Mouse (Mus musculus): ENCODE measurements around the gene Agpat1. TPM values are rescaled to one million over a fixed set of nuclear protein-coding genes. Genes with fewer than 3 reads are reported as not detected.

The Agpat1 gene
- 21.9 and 22.8 TPM in 2 replicates for total RNA-seq (2017)

- peak; percentile 73 to 77 for ATAC-seq (replicated peaks in 1 of 2; ENCODE audit: insufficient read depth in 1 of 2, low FRiP score in 2 of 2, low TSS enrichment in 1 of 2, low read depth in 1 of 2, poor library complexity in 2 of 2, severe bottlenecking in 2 of 2)
These were observed at the start of gene Agpat1 for GRCm38 (mm10) chr17:34604061-34604508. TSS of gene Agpat1 (plus strand) at chr17:34604262.

GRCm38 (mm10) chr17:34555483-34555882, 48.6 kb upstream of the Agpat1 start:
- ATAC-seq (replicated peaks in 1 of 2; ENCODE audit: insufficient read depth in 1 of 2, low FRiP score in 2 of 2, low TSS enrichment in 1 of 2, low read depth in 1 of 2, poor library complexity in 2 of 2, severe bottlenecking in 2 of 2), result peak; percentile 51 to 79; a peak in 3 of 4 replicates

- no peak for ATAC-seq (replicated peaks in 1 of 2; ENCODE audit: insufficient read depth in 1 of 2, low FRiP score in 2 of 2, low TSS enrichment in 1 of 2, low read depth in 1 of 2, poor library complexity in 2 of 2, severe bottlenecking in 2 of 2)
These were observed 47.7 kb upstream of the Agpat1 start for GRCm38 (mm10) chr17:34556406-34556805.

GRCm38 (mm10) chr17:34557411-34557810, 46.7 kb upstream of the Agpat1 start:
- no peak for ATAC-seq (replicated peaks in 1 of 2; ENCODE audit: insufficient read depth in 1 of 2, low FRiP score in 2 of 2, low TSS enrichment in 1 of 2, low read depth in 1 of 2, poor library complexity in 2 of 2, severe bottlenecking in 2 of 2)

- no peak for ATAC-seq (replicated peaks in 1 of 2; ENCODE audit: insufficient read depth in 1 of 2, low FRiP score in 2 of 2, low TSS enrichment in 1 of 2, low read depth in 1 of 2, poor library complexity in 2 of 2, severe bottlenecking in 2 of 2)
These were observed 44.9 kb upstream of the Agpat1 start for GRCm38 (mm10) chr17:34559116-34559515.

- ATAC-seq (replicated peaks in 1 of 2; ENCODE audit: insufficient read depth in 1 of 2, low FRiP score in 2 of 2, low TSS enrichment in 1 of 2, low read depth in 1 of 2, poor library complexity in 2 of 2, severe bottlenecking in 2 of 2), result no peak; a peak in 1 of 4 replicates
These were observed 44.2 kb upstream of the Agpat1 start for GRCm38 (mm10) chr17:34559895-34560294.

GRCm38 (mm10) chr17:34560438-34560837, 43.6 kb upstream of the Agpat1 start:
- ATAC-seq (replicated peaks in 1 of 2; ENCODE audit: insufficient read depth in 1 of 2, low FRiP score in 2 of 2, low TSS enrichment in 1 of 2, low read depth in 1 of 2, poor library complexity in 2 of 2, severe bottlenecking in 2 of 2), result no peak

GRCm38 (mm10) chr17:34561200-34561599, 42.9 kb upstream of the Agpat1 start:
- peak; percentile 80 to 81 for ATAC-seq (replicated peaks in 1 of 2; ENCODE audit: insufficient read depth in 1 of 2, low FRiP score in 2 of 2, low TSS enrichment in 1 of 2, low read depth in 1 of 2, poor library complexity in 2 of 2, severe bottlenecking in 2 of 2)

GRCm38 (mm10) chr17:34562595-34562994, 41.5 kb upstream of the Agpat1 start:
- ATAC-seq (replicated peaks in 1 of 2; ENCODE audit: insufficient read depth in 1 of 2, low FRiP score in 2 of 2, low TSS enrichment in 1 of 2, low read depth in 1 of 2, poor library complexity in 2 of 2, severe bottlenecking in 2 of 2), result no peak

GRCm38 (mm10) chr17:34563354-34563753, 40.7 kb upstream of the Agpat1 start:
- ATAC-seq (replicated peaks in 1 of 2; ENCODE audit: insufficient read depth in 1 of 2, low FRiP score in 2 of 2, low TSS enrichment in 1 of 2, low read depth in 1 of 2, poor library complexity in 2 of 2, severe bottlenecking in 2 of 2), result no peak

GRCm38 (mm10) chr17:34564003-34564421, 40.0 kb upstream of the Agpat1 start, which contains the start of gene Notch4:
TSS of gene Notch4 (plus strand) at chr17:34564268.
- no peak for ATAC-seq (replicated peaks in 1 of 2; ENCODE audit: insufficient read depth in 1 of 2, low FRiP score in 2 of 2, low TSS enrichment in 1 of 2, low read depth in 1 of 2, poor library complexity in 2 of 2, severe bottlenecking in 2 of 2)

GRCm38 (mm10) chr17:34564796-34565195, 39.3 kb upstream of the Agpat1 start:
- ATAC-seq (replicated peaks in 1 of 2; ENCODE audit: insufficient read depth in 1 of 2, low FRiP score in 2 of 2, low TSS enrichment in 1 of 2, low read depth in 1 of 2, poor library complexity in 2 of 2, severe bottlenecking in 2 of 2), result no peak

GRCm38 (mm10) chr17:34567311-34567710, 36.8 kb upstream of the Agpat1 start:
- ATAC-seq (replicated peaks in 1 of 2; ENCODE audit: insufficient read depth in 1 of 2, low FRiP score in 2 of 2, low TSS enrichment in 1 of 2, low read depth in 1 of 2, poor library complexity in 2 of 2, severe bottlenecking in 2 of 2), result no peak

GRCm38 (mm10) chr17:34568421-34568820, 35.6 kb upstream of the Agpat1 start:
- ATAC-seq (replicated peaks in 1 of 2; ENCODE audit: insufficient read depth in 1 of 2, low FRiP score in 2 of 2, low TSS enrichment in 1 of 2, low read depth in 1 of 2, poor library complexity in 2 of 2, severe bottlenecking in 2 of 2), result no peak

GRCm38 (mm10) chr17:34569919-34570318, 34.1 kb upstream of the Agpat1 start:
- no peak for ATAC-seq (replicated peaks in 1 of 2; ENCODE audit: insufficient read depth in 1 of 2, low FRiP score in 2 of 2, low TSS enrichment in 1 of 2, low read depth in 1 of 2, poor library complexity in 2 of 2, severe bottlenecking in 2 of 2)

GRCm38 (mm10) chr17:34571875-34572274, 32.2 kb upstream of the Agpat1 start:
- ATAC-seq (replicated peaks in 1 of 2; ENCODE audit: insufficient read depth in 1 of 2, low FRiP score in 2 of 2, low TSS enrichment in 1 of 2, low read depth in 1 of 2, poor library complexity in 2 of 2, severe bottlenecking in 2 of 2), result no peak

GRCm38 (mm10) chr17:34572361-34572760, 31.7 kb upstream of the Agpat1 start:
- ATAC-seq (replicated peaks in 1 of 2; ENCODE audit: insufficient read depth in 1 of 2, low FRiP score in 2 of 2, low TSS enrichment in 1 of 2, low read depth in 1 of 2, poor library complexity in 2 of 2, severe bottlenecking in 2 of 2), result no peak

- no peak for ATAC-seq (replicated peaks in 1 of 2; ENCODE audit: insufficient read depth in 1 of 2, low FRiP score in 2 of 2, low TSS enrichment in 1 of 2, low read depth in 1 of 2, poor library complexity in 2 of 2, severe bottlenecking in 2 of 2)
These were observed 27.5 kb upstream of the Agpat1 start for GRCm38 (mm10) chr17:34576577-34576976.

GRCm38 (mm10) chr17:34578070-34578469, 26.0 kb upstream of the Agpat1 start:
- ATAC-seq (replicated peaks in 1 of 2; ENCODE audit: insufficient read depth in 1 of 2, low FRiP score in 2 of 2, low TSS enrichment in 1 of 2, low read depth in 1 of 2, poor library complexity in 2 of 2, severe bottlenecking in 2 of 2), result 0 out of 4 replicates have a peak, but pooled peaks of 1 of the 2 experiments have one; percentile 27
